Mouse (Mus musculus): ENCODE measurements around the gene Zfp62.
"Not testable (repeated sequence)": the region's sequence is repeated elsewhere in the genome, so short reads cannot be mapped to it uniquely, and the experiment has no call there.

Zfp62 gene

DNA sequence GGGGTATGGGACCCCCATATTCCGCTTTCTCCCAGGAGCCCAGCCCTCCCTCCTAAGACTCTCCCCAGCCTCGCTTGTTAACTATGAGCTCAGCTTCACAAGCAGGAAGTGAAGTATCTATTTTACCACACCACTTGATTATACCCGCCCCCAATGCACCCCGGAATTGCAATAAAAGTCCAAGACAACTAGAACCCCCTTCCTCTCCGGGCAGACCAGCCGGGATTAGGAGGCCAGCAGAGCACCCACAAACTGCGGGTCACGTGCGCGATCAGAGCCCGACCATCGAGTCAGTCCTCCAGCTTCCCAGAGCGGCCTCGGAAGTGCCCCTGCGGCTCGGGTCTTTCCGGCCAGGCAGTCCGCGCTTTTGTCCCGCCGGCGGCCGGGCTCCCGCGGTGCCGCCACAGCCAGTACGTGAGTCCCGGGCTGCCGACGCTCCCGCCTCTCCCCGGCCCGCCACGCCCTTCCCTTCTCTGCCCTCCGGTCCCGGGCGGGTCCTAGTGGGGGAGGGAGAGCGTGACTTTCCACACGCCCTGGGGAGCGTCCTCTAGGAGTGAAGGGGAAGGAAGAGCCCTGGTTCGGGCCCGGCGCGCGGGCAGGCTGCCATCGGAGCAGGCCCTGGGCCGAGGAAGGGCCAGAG lies at the start of gene Zfp62:
TSS of gene Zfp62 (plus strand) at position 164 of the 640 bp plus-strand sequence.
- peak; percentile 94 to 96 for DNase-seq (ENCODE audit: low spot score in 2 of 2)

- DNase-seq (ENCODE audit: low spot score in 2 of 2): no peak
These were observed 49.0 kb upstream of the Zfp62 start, which contains the start of gene Olfr1394 for GRCm38 (mm10) chr11:49154077-49154476. Gene Olfr1394 (plus strand): TSS chr11:49154377.

DNA sequence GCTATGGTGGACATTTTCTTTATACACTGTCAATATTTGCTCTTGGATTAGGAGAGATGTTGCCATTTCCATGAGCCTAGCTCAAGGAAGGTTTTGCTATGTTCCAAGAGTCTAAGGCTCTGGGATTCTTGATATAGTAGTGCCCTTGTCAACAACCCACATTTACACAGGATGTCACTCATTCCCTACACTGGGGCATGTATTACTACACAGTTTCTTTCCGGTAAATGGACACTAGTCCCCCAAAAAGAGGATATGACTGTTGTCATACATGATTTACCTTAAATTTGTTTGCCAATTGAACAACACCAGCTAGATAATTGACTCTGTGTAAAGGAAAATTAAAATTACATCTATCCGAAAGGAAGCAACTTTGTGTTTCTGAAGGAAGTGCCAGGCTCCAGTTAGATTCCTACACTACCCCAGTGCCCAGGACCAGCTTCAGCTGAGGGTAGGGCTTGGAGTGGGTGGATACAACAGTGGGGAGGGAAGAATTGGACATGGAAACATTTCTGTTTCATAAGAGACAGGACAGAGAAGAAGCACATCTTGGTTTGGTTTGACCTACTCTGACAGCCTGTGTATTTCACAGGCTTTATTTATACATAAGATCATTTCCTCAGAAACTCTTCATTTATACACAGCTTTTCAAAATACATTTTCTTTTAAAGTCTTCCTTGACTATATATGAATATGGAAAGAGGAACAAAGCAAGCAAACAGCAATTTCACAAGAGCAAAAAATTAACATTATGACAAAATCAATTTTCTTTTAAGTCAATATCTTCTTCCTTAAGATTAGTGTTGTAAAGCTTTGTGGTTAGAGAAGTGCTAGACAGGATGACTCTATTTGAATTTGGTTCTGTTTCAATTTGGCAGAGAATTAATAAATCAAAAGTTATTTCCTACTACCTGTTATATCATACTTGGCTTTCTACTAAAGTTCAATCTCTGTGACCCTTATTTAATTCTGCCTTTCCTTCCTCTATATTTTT lies 46.0 kb upstream of the Zfp62 start:
- DNase-seq (ENCODE audit: low spot score in 2 of 2): no peak

DNA sequence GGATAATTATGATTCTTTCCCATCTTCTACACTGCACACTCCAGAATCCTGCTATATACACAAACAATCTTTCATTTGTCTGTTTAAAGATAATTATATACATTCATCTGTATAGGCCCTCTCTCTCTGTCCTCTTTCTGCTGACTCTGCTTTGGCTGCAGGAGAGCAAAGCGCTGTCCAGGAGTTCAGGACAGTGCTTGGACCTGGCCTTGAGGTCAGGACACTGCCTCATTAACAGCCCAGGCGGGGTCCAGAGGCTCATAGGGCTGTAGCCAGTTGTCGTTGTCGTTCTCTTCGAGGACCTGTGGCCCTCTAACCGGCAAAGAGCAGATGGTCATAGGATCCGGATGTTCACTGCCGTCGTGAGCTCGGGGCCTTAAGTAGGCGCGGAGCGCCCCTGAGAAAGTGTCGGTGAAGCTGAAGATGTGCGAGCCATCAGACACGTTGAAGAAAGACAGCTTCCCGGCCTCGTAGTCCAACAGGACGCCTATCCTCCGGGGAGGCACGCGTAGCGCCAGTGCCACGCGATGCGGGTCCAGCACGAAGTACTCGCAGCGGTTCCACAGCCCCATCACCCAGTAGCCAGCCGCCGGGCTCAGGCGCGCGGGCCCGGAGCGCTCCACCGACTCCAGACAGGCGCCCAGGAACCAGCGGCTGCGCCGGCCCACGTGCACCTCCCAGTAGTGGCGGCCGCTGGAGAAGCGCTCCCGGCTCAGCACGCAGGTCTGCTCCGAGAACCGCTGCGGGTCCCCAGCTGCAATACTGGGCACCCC lies 34.1 kb upstream of the Zfp62 start:
- DNase-seq (ENCODE audit: low spot score in 2 of 2): peak in 1 of 2 experiments; percentile 16

DNA sequence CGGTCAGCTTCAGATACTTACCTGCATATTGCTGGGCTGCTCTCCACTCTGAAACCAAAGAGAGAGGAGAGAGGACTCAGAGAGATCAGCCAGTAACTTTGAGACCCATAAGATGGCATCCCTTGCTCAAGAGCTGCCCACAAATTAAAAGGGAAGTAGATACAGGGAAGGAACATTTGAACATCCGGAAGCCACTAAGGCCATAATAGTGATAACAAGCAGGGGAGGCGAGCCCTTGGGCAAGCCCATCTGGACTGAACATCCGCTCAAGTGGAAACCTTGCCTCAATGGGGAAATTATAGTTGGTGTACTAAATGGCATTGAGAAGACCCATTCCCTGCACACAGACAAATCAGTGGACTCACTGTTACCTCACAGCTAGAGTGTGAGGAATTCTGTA lies 32.5 kb upstream of the Zfp62 start:
- no peak for DNase-seq (ENCODE audit: low spot score in 2 of 2)

- DNase-seq (ENCODE audit: low spot score in 2 of 2): no peak
These were observed 27.7 kb upstream of the Zfp62 start for GRCm38 (mm10) chr11:49175345-49175744.

DNA sequence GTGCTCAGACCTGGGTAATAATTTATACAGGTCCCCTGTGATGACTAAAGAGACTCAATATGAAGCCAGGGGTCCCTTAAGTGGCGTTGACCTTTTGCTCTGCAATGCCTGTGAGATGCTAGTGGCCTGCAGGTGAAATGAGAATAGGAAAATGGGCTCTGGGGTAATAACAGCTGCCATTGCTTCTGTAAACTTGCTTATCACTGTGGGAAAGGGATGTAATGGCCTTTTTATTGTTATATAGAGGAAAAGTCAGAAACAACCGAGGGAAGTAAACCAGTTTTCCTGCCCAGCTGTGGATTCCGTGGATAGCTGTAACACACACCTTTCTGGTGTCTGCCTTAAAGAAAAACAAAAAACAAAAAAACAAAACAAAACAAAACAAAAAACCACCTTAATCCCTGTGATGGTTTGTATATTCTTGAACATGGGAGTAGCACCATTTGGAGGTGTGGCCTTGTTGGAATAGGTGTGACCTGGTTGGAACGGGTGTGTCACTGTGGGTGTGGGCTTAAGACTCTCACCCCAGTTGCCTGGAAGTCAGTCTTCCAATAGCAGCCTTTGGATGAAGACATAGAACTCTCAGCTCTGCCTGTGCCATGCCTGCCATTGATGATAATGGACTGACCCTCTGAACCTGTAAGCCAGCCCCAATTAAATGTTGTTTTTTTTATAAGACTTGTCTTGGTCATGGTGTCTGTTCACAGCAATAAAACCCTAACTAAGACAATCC lies 26.9 kb upstream of the Zfp62 start:
- not testable (repeated sequence) for DNase-seq (ENCODE audit: low spot score in 2 of 2)

GRCm38 (mm10) chr11:49183172-49183571 lies 19.9 kb upstream of the Zfp62 start:
- no peak for DNase-seq (ENCODE audit: low spot score in 2 of 2)

- DNase-seq (ENCODE audit: low spot score in 2 of 2): no peak
These were observed 16.6 kb upstream of the Zfp62 start for GRCm38 (mm10) chr11:49186452-49186851.

DNA sequence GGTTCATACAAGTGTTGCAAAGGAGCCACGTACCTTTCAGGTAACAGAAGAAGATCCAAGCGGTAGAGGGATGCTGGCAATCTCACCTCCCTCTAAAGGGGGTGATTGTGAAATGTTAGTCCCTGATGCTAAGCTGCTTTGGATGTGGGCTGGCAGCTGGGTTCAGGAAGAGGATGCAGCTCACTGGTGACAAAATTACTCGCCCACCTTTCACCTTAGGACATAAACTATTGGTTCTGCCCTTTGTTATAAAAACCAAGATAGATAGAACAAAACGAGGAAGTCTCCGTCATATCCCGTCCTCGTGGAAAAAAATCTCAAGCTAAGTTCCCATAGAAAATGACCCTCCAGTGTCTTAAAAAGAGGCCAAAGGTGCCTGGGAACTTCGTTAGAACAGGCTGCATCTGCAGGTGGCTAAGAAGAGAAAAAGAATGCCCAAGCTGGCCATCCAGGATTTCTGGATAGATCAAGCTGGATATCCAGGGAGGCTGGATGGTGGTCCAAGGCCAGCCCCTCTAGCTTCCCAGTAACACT lies 16.1 kb upstream of the Zfp62 start, which contains the start of gene Btnl9:
TSS of gene Btnl9 (minus strand) at position 205 of the 534 bp plus-strand sequence.
- no peak for DNase-seq (ENCODE audit: low spot score in 2 of 2)

DNA sequence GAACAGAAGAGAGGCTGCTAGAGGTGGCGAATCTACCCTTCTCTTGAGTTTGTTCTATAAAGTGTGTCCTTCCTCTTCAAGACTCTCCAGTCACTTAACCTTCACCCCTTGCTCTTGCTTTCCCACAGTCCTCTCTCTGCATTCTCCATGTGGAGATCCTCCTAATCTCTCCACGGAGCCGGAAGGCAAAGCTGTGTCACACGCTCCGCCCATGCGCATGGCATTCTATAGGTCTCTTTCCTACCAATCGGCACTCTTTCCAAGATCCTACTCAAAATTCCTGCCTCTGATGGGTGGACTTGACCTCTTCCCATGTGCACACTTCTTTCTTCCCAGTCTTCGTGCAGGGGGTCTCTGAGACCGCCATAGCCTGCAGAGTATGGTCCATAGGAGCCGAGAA lies 15.4 kb upstream of the Zfp62 start:
- no peak for DNase-seq (ENCODE audit: low spot score in 2 of 2)

GRCm38 (mm10) chr11:49189737-49190136 lies 13.4 kb upstream of the Zfp62 start:
- DNase-seq (ENCODE audit: low spot score in 2 of 2): peak; percentile 74 to 83

GRCm38 (mm10) chr11:49191083-49191482 lies 12.0 kb upstream of the Zfp62 start:
- DNase-seq (ENCODE audit: low spot score in 2 of 2): no peak

DNA sequence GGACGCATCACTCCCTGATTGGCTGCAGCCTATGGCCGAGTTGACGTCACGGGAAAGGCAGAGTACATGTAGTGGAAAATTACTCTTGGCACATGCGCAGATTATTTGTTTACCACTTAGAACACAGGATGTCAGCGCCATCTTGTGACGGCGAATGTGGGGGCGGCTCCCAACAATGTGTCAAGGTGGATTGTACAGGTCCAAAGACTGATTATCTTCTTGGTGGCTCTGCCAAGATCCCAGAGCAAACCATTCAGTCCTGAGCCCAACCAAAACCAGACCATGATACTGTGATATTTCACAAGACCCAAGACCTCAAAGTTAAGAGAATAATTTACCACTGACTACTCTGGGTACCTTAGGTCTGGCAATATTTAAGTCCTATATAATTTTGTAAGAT lies 8.3 kb upstream of the Zfp62 start:
- not testable (repeated sequence) for DNase-seq (ENCODE audit: low spot score in 2 of 2)

GRCm38 (mm10) chr11:49195819-49196322 lies 7.2 kb upstream of the Zfp62 start:
- DNase-seq (ENCODE audit: low spot score in 2 of 2): no peak

DNA sequence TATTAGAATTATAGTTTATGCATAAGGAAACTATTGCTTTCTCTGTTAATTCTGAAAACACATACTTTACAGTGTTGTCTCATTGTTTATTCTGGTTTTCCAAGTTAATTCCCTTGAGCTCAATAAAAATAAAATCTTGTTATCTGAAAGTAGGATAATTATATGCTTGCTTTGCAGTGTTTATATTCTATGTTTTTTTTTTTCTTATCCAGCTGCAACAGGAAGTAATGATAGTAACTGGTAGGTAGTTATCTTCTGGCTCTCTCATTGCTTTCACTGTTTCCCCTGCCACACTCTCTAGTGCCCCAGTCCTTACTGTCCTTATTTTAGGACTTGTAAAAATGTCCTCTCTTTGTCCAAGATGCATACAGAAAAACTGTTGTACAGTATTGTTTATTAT lies 2.4 kb upstream of the Zfp62 start:
- DNase-seq (ENCODE audit: low spot score in 2 of 2): no peak

- no peak for DNase-seq (ENCODE audit: low spot score in 2 of 2)
These were observed 1.9 kb upstream of the Zfp62 start for GRCm38 (mm10) chr11:49201142-49201541.

GRCm38 (mm10) chr11:49202071-49202470 lies 1.0 kb upstream of the Zfp62 start:
- DNase-seq (ENCODE audit: low spot score in 2 of 2): no peak

DNA sequence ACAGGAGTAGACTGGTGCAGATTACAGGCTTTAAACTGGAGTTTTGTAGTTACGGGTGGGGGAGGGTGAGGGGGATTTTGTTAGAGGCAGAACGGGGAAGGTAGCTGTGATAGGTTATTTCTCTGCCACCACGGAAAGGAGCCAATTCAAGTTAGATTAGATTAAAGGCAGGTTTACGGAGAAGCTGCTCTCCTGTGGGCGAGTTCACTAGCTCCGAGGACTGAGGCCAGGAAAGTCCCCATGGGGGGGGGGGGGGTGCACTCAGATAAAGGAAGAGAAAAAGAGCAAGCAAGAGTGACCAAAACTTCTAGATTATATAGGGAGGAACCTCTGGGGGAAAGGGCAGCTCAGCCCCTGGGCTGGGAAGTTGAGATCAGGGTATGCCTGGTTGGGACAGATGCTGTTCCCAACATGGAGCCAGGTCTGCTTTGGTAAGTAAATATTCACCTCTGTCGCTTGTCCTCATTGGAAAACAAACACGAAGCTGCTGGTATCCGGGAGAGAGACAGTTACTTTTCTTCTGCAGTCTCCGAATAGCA lies 500 bp upstream of the Zfp62 start:
- no peak for DNase-seq (ENCODE audit: low spot score in 2 of 2)

GRCm38 (mm10) chr11:49203771-49204497 lies 842 bp downstream of the Zfp62 start:
- DNase-seq (ENCODE audit: low spot score in 2 of 2): no peak

Data from right cerebral cortex, adult 2 months (tissue).